19 mouse cellular contexts compared by ENCODE assay signal in genomic region chr5:112122581-112122980, GRCm38 (mm10).
DNase-seq lines count a peak whose midpoint lies in the region; ATAC-seq lines count a peak whose summit lies in the region.
"Had no signal": no experiment of that assay in that cellular context is flagged by ENCODE, and none has a peak within 500 bp of the region (broad histone marks: within the 10 kb centered on the region; RNA-seq: fewer than 3 reads in every experiment).

No protein-coding gene starts in this region.

- H3K4me3 ChIP-seq in hindbrain, embryonic 11.5 days (ENCODE audit: low read depth, low read length), result no peak overlapping the region
- H3K4me3 ChIP-seq in hindbrain, embryonic 16.5 days (ENCODE audit: low read length), result no peak overlapping the region
- no peak overlapping the region for H3K4me3 ChIP-seq in neural tube, embryonic 11.5 days (ENCODE audit: low read depth, low read length)
- H3K4me3 ChIP-seq in neural tube, embryonic 15.5 days (replicated peaks), result no peak overlapping the region
- H3K4me3 ChIP-seq in forebrain, embryonic 14.5 days (ENCODE audit: low read depth, low read length), result no peak overlapping the region
- H3K4me3 ChIP-seq: hindbrain, embryonic 10.5 days; intestine, embryonic 15.5 days had no signal

- no peaks in the 10 kb centered on the region for H3K27me3 ChIP-seq in hindbrain, embryonic 11.5 days (ENCODE audit: control insufficient read depth, insufficient read depth, low read length)
- no peaks in the 10 kb centered on the region; the same call in 1 of the 2 replicates for H3K27me3 ChIP-seq in hindbrain, embryonic 16.5 days (replicated peaks; ENCODE audit: control insufficient read depth, insufficient read depth, low read length)
- H3K27me3 ChIP-seq in neural tube, embryonic 11.5 days (ENCODE audit: control insufficient read depth, insufficient read depth, low read length), result no peaks in the 10 kb centered on the region
- peaks cover 16% of the 10 kb centered on the region; the same call in 1 of the 2 replicates for H3K27me3 ChIP-seq in neural tube, embryonic 15.5 days (replicated peaks)
- no peaks in the 10 kb centered on the region for H3K27me3 ChIP-seq in forebrain, embryonic 14.5 days (replicated peaks; ENCODE audit: control insufficient read depth, insufficient read depth, low read length)
- H3K27me3 ChIP-seq: intestine, embryonic 15.5 days had no signal

- peak; percentile 40 for DNase-seq in hindbrain, embryonic 11.5 days (ENCODE audit: low spot score)
- DNase-seq in neural tube, embryonic 11.5 days (ENCODE audit: low spot score), result peak; percentile 45
- peak; percentile 47 for DNase-seq in forebrain, embryonic 14.5 days (ENCODE audit: low spot score)
- DNase-seq in gastrocnemius, postnatal 10 days, result no peak
- DNase-seq in adrenal gland, adult (ENCODE audit: inconsistent age in 2 of 2, low spot score in 1 of 2), result no peak
- DNase-seq: adrenal gland, adult 2 months; B cell, adult 2 months; cerebellum, adult 11-12 months; gastrocnemius, postnatal 14 days; kidney, postnatal 10 days; liver, postnatal 0 days; lung, postnatal 14 days; right cerebral cortex, postnatal 14 days; thymus, postnatal 14 days had no signal

- no peaks in the 10 kb centered on the region for H3K9me3 ChIP-seq in hindbrain, embryonic 11.5 days (ENCODE audit: control insufficient read depth, low read length)
- H3K9me3 ChIP-seq in hindbrain, embryonic 16.5 days (ENCODE audit: control insufficient read depth, low read length), result no peaks in the 10 kb centered on the region
- H3K9me3 ChIP-seq in neural tube, embryonic 11.5 days (ENCODE audit: control insufficient read depth, low read length), result no peaks in the 10 kb centered on the region
- H3K9me3 ChIP-seq in neural tube, embryonic 15.5 days (replicated peaks), result no peaks in the 10 kb centered on the region
- H3K9me3 ChIP-seq in forebrain, embryonic 14.5 days (replicated peaks; ENCODE audit: control insufficient read depth, low read length), result no peaks in the 10 kb centered on the region; the same call in 1 of the 2 replicates
- H3K9me3 ChIP-seq: hindbrain, embryonic 10.5 days; intestine, embryonic 15.5 days had no signal

- no peak overlapping the region for H3K4me2 ChIP-seq in hindbrain, embryonic 11.5 days (replicated peaks; ENCODE audit: low read depth, low read length)
- no peak overlapping the region for H3K4me2 ChIP-seq in hindbrain, embryonic 16.5 days (ENCODE audit: low read length)
- H3K4me2 ChIP-seq in neural tube, embryonic 11.5 days (ENCODE audit: low read depth), result no peak overlapping the region
- no peak overlapping the region for H3K4me2 ChIP-seq in neural tube, embryonic 15.5 days
- H3K4me2 ChIP-seq in forebrain, embryonic 14.5 days (ENCODE audit: low read length), result no peak overlapping the region
- H3K4me2 ChIP-seq: intestine, embryonic 15.5 days had no signal

- no peak overlapping the region for H3K9ac ChIP-seq in hindbrain, embryonic 11.5 days (ENCODE audit: low read depth, low read length)
- no peak overlapping the region for H3K9ac ChIP-seq in hindbrain, embryonic 16.5 days (ENCODE audit: low read depth, low read length)
- no peak overlapping the region for H3K9ac ChIP-seq in neural tube, embryonic 11.5 days (ENCODE audit: low read length)
- H3K9ac ChIP-seq in neural tube, embryonic 15.5 days (replicated peaks), result no peak overlapping the region
- no peak overlapping the region for H3K9ac ChIP-seq in forebrain, embryonic 14.5 days (ENCODE audit: low read length)
- H3K9ac ChIP-seq: intestine, embryonic 15.5 days; liver, postnatal 0 days had no signal

- H3K4me1 ChIP-seq in hindbrain, embryonic 11.5 days (replicated peaks; ENCODE audit: control insufficient read depth, insufficient read depth, low read length), result 0 out of 2 replicates have a peak, but pooled peaks cover 2% of the 10 kb centered on the region
- peaks cover 9% of the 10 kb centered on the region; the same call in 1 of the 2 replicates for H3K4me1 ChIP-seq in hindbrain, embryonic 16.5 days (ENCODE audit: control insufficient read depth, insufficient read depth, low read depth, low read length)
- 0 out of 2 replicates have a peak, but pooled peaks cover 3% of the 10 kb centered on the region for H3K4me1 ChIP-seq in neural tube, embryonic 11.5 days (ENCODE audit: control insufficient read depth, insufficient read depth, low read length)
- peaks cover 14% of the 10 kb centered on the region for H3K4me1 ChIP-seq in neural tube, embryonic 15.5 days
- peaks cover 19% of the 10 kb centered on the region; the same call in 1 of the 2 replicates for H3K4me1 ChIP-seq in forebrain, embryonic 14.5 days (ENCODE audit: control insufficient read depth, insufficient read depth, low read length)
- H3K4me1 ChIP-seq: intestine, embryonic 15.5 days had no signal

- ATAC-seq in hindbrain, embryonic 11.5 days (ENCODE audit: low FRiP score), result no peak
- ATAC-seq in hindbrain, embryonic 16.5 days, result no peak
- no peak for ATAC-seq in neural tube, embryonic 11.5 days (ENCODE audit: insufficient read depth, low FRiP score, low TSS enrichment)
- ATAC-seq in neural tube, embryonic 15.5 days (ENCODE audit: low FRiP score), result no peak
- no peak for ATAC-seq in forebrain, embryonic 14.5 days
- ATAC-seq in CD4-positive, CD25-positive, alpha-beta regulatory T cell, adult 4 months, result no peak
- ATAC-seq: intestine, embryonic 15.5 days; liver, postnatal 0 days had no signal

- 12% methylated on average over 5 of the region's 5 CpGs for whole genome bisulfite sequencing in hindbrain, embryonic 11.5 days
- WGBS in hindbrain, embryonic 16.5 days, result 10% methylated on average over 5 of the region's 5 CpGs
- WGBS in neural tube, embryonic 11.5 days, result 18% methylated on average over 5 of the region's 5 CpGs
- 9% methylated on average over 5 of the region's 5 CpGs for WGBS in neural tube, embryonic 15.5 days
- 9% methylated on average over 5 of the region's 5 CpGs for WGBS in forebrain, embryonic 14.5 days

- no peak overlapping the region for H3K27ac ChIP-seq in hindbrain, embryonic 11.5 days (ENCODE audit: low read depth, low read length)
- no peak overlapping the region for H3K27ac ChIP-seq in hindbrain, embryonic 16.5 days (ENCODE audit: low read depth, low read length)
- no peak overlapping the region for H3K27ac ChIP-seq in neural tube, embryonic 11.5 days (ENCODE audit: low read depth, low read length)
- H3K27ac ChIP-seq in neural tube, embryonic 15.5 days (replicated peaks), result no peak overlapping the region
- H3K27ac ChIP-seq in forebrain, embryonic 14.5 days (ENCODE audit: low read depth, low read length), result no peak overlapping the region
- H3K27ac ChIP-seq: intestine, embryonic 15.5 days had no signal

- H3K36me3 ChIP-seq in hindbrain, embryonic 11.5 days (ENCODE audit: control insufficient read depth, insufficient read depth, low read length), result no peaks in the 10 kb centered on the region
- no peaks in the 10 kb centered on the region for H3K36me3 ChIP-seq in hindbrain, embryonic 16.5 days (ENCODE audit: control insufficient read depth, insufficient read depth, low read length)
- H3K36me3 ChIP-seq in neural tube, embryonic 11.5 days (ENCODE audit: control insufficient read depth, insufficient read depth, low read length), result no peaks in the 10 kb centered on the region
- H3K36me3 ChIP-seq in neural tube, embryonic 15.5 days, result no peaks in the 10 kb centered on the region
- H3K36me3 ChIP-seq in forebrain, embryonic 14.5 days (ENCODE audit: control insufficient read depth, insufficient read depth, low read length), result no peaks in the 10 kb centered on the region
- H3K36me3 ChIP-seq: hindbrain, embryonic 10.5 days; intestine, embryonic 15.5 days had no signal

Comparison
In these comparisons a context has a peak if more than half of its experiments do, and no peak if none do; other contexts are left out.
1. DNase-seq: peak in hindbrain, embryonic 11.5 days (single experiment), neural tube, embryonic 11.5 days (single experiment) and forebrain, embryonic 14.5 days (single experiment); none in gastrocnemius, postnatal 10 days (single experiment) and adrenal gland, adult (0 of 2).